Mouse (Mus musculus) embryonic fibroblast, embryonic 13.5 days (primary cell): ENCODE data around the gene Rmdn3. TPM values are rescaled to one million over a fixed set of nuclear protein-coding genes. Genes with fewer than 3 reads are reported as not detected.

ENCODE experiments used
- H3K27ac ChIP-seq: 2 replicates; pipeline ENCODE4 v1.5.1; 2012; ENCODE audit warnings: low read length, control low read depth, inconsistent platforms; ENCODE audit not compliant: insufficient read depth
- H3K4me1 ChIP-seq: 2 replicates; pipeline ENCODE4 v1.6.1; 2011; ENCODE audit warnings: low read length; ENCODE audit not compliant: control insufficient read depth, insufficient read depth
- H3K4me3 ChIP-seq: 2 replicates; pipeline ENCODE4 v1.5.1; 2011; ENCODE audit warnings: mild to moderate bottlenecking, control low read depth, low read length; ENCODE audit not compliant: insufficient read depth
- CTCF ChIP-seq: IDR thresholded peaks from 2 replicates; pipeline ENCODE4 v1.5.1; 2011; ENCODE audit warnings: mild to moderate bottlenecking, control low read depth, low read length, moderate library complexity, borderline replicate concordance; ENCODE audit not compliant: insufficient read depth
- POLR2A ChIP-seq: IDR thresholded peaks from 2 replicates; pipeline ENCODE4 v1.6.1; 2011; ENCODE audit warnings: low read depth, mild to moderate bottlenecking, control low read depth, low read length, moderate library complexity
- polyA plus RNA-seq: library from polyadenylated mRNA; stranded (reverse); fragments of >200 nt; gene quantifications from 2 replicates; pipeline ENCODE4 v1.2.4, GENCODE M21; 2011; ENCODE audit warnings: low read depth; ENCODE audit not compliant: missing spikeins, insufficient read length

The Rmdn3 gene
- polyA plus RNA-seq, 1 experiment: 18.9 TPM

DNA sequence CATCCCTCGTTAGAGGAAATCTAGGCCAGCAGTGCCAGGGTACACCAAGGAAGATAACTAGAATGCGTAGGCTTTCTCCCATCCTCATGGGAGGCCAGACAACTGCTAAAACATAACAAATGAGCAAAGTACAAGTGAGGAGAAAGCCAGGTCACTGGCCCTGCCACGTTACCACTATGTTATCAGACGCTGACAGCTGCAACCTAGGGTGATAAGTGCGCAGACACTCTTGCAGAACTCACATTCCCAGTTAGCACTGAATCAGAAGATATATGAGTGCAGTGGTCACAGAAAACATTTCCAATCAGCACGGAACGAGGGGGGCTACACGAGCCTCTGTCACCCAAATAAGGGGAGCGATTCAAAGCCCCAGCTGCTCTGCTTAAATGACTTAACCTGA, 1.4 kb downstream of the Rmdn3 start:
- Histone ChIP-seq H3K4me3 (peak overlapping the region; percentile 91; the same call in 1 of the 2 replicates), H3K27ac (no peak overlapping the region), H3K4me1 (peaks cover 4% of the 10 kb centered on the region; the same call in 1 of the 2 replicates)
- no peak for TF ChIP-seq CTCF
- TF ChIP-seq POLR2A: no peak

DNA sequence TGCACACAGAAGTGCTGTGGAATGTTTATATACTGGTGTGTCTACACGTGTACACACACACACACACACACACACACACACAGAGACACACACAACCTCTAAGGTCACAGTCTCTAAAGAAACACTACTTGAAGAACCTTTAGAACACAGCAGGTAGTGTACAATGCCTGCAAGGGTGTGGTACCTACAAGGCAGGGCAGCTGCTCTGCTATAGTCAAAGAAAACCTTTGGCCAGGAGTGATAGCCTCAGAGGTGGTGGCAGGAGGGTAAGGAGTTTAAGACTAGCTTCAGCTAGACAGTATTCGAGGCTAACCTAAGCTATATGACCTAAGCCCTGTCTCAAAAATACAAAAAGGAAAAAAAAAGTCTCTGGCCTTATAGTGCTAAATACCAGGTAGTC, 2.2 kb downstream of the Rmdn3 start:
- TF ChIP-seq POLR2A: no peak
- TF ChIP-seq CTCF: no peak
- Histone ChIP-seq H3K4me1 (peaks cover 4% of the 10 kb centered on the region; the same call in 1 of the 2 replicates), H3K4me3 (no peak overlapping the region), H3K27ac (no peak overlapping the region)

DNA sequence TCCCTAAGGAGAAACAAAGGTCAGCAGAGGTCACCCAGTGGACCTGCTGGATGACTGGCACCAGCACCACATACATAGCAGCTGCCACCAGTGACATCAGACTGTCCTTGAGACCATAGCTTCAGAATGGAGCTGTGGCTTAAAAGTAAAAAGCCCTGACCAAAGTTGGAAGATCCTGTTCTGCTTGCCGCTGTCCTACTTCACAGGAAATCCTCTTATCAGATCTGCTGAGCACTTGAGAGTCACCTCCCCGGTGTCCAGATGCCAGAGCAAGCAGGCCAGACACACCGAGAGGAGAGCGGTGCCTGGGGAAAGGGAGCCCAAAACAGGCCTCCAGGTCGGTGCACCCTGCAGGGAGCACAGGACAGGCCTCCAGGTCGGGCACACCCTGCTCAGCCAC, 4.6 kb downstream of the Rmdn3 start:
- TF ChIP-seq CTCF (no peak), POLR2A (no peak)
- Histone ChIP-seq H3K4me3 (no peak overlapping the region), H3K27ac (no peak overlapping the region), H3K4me1 (peaks cover 4% of the 10 kb centered on the region; the same call in 1 of the 2 replicates)

DNA sequence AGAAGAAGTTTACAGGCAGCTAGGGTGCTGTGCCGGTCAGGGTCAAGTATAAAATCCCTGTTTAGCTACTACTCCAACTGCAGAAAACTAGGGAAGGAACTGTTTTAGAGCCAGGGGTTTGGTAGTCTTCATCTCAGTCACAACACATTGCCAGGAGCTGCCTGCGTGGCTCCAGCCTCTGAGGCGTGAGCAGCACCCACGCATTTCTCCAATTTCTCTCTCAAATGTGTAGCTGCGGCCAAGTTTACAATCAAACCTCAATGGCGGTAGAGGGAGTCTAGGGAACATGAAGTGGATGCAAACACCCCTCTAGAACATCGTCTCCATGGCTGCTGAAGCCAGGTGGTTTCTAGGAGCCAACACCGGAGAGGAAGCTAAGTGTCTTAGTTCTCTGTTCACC, 9.1 kb downstream of the Rmdn3 start:
- TF ChIP-seq CTCF (no peak), POLR2A (no peak)
- H3K4me3 ChIP-seq: no peak overlapping the region
- H3K27ac ChIP-seq: no peak overlapping the region
- no peaks in the 10 kb centered on the region for H3K4me1 ChIP-seq

DNA sequence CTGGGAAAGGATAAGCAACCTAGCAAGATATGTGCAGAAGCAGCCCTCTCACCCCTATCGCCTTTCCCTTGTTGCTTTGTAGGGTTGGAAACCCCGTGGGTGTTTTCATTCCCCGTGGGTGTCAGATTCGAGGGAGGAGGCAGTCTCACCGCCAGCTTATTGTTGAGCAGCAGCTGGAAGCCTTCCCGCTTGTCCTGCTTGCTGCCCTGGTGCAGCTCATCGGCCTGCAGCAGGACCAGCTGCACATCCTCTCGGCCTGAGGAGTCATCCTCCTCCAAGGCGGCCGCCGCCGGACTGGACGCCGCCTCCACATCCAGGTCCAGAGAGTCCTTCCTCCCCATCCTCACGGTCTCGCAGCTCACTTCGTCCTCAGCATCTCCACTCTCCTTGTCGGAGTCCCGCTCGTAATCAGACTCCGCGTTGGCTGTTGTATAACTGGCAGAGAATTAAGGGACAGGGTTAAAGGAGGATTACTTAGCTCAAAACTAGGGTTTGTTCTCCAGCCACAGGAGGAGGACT, 9.6 kb downstream of the Rmdn3 start:
- TF ChIP-seq POLR2A (no peak), CTCF (no peak)
- H3K4me1 ChIP-seq: no peaks in the 10 kb centered on the region
- H3K27ac ChIP-seq: no peak overlapping the region
- no peak overlapping the region for H3K4me3 ChIP-seq

DNA sequence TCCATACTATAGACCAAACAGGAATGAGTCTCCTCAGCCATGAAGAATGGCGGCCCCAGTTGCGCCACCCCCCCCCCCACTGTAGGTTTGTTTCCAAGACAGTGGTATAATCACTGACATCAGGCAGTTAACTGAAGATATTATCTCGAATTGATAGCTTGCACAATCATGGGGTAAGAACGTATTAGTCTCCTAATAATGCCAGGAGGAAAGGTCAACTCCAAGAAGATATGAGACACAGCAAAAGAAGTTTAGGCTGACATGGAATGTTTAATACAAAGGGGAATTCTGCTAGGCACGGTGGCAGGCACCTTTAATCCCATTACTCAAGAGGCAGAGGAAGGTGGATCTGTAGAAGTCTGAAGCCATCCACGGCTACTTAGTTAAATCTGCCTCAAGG, 10.4 kb downstream of the Rmdn3 start:
- Histone ChIP-seq H3K4me1 (no peaks in the 10 kb centered on the region), H3K27ac (no peak overlapping the region), H3K4me3 (no peak overlapping the region)
- TF ChIP-seq POLR2A: no peak
- no peak for TF ChIP-seq CTCF

DNA sequence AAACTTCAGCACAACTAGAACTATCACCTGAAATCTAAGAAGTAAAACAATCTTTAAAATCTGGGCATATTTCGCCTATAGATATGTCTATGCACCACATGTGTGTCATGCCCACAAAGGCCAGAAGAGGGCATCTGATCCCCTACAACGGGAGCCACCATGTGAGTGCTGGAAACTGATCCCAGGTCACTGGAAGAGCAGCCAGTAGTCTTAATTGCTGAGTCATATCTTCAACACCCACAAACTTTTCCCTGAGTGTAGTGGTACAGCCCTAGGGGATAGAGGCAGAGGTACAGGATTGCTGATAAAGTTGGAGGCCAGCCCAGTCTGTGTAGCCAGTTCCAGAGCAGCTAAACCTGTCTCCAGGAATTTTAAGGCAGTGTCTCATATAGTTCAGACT, 11.6 kb downstream of the Rmdn3 start:
- H3K4me1 ChIP-seq: no peaks in the 10 kb centered on the region
- H3K27ac ChIP-seq: no peak overlapping the region
- no peak overlapping the region for H3K4me3 ChIP-seq
- peak; percentile 8; the same call in 1 of the 2 replicates for TF ChIP-seq CTCF
- no peak for TF ChIP-seq POLR2A

DNA sequence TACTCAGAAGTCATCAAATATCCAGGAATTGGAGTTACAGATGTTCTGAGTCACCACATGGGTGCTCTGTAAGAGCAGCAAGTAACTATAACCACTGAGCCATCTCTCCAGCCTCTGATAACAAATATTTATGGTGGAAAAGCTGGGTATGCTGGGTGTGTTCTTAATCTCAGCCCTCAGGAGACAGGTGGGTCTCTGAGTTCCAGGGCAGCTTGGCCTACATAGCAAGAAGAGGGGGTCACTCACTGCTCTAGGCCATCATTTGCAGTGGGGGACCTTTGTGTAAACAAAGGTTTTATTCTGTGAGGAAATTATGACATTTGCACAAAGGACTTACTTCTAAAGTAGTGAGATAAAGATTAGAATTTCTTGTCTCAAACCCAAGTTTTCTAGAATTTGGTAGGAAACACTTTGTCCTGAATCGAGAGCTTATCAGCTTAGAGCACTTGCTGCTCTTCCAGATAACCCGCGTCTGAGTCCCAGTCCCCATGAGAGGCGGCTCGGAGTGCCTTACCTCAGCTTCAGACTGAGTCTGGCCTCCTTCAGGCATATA, 20.4 kb downstream of the Rmdn3 start:
- H3K4me3 ChIP-seq: no peak overlapping the region
- H3K27ac ChIP-seq: no peak overlapping the region
- TF ChIP-seq POLR2A: no peak
- TF ChIP-seq CTCF: no peak
- no peaks in the 10 kb centered on the region for H3K4me1 ChIP-seq

DNA sequence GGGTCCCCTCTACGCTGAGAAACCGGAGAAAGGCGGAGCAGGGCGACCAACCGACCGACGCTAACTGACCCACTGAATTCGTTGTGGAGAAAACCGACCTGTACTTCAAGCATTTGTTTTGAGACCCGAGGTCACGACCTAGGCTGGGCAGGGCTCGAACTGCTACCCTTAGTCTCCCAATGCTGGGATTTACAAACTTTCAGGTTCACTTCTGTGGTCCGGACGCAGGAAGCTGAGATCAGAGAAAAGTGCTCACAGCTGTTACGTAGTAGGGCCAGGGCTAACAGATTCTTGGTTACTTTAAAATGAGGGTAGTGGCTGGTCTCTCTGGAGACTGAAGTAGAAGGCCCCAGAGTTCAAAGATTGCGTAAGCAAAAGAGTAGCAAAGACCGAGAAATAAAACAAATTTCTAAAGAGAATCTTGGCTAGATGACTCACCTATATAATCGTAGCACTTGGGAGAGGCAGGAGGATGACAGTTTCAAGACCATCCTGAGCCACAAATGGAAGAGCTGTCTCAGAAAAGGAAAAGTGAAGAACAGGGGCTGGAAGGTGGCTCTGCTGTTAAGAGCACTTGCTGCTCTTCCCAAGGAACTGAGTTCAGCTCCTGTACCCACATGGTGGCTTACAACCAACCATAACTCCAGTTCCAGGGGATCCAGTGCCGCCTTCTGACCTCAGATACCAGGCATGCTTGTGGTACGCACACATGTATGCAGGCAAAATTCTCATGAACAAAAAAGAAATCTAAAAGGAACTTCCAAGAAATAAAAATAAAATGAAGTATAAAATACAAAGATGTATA, 43.5 kb downstream of the Rmdn3 start:
- Histone ChIP-seq H3K4me3 (peak overlapping the region; percentile 46), H3K4me1 (peaks cover 3% of the 10 kb centered on the region; the same call in 1 of the 2 replicates), H3K27ac (no peak overlapping the region)
- no peak for TF ChIP-seq CTCF
- TF ChIP-seq POLR2A: no peak
